Mouse (Mus musculus): ENCODE measurements around the gene Usp43.

DNA sequence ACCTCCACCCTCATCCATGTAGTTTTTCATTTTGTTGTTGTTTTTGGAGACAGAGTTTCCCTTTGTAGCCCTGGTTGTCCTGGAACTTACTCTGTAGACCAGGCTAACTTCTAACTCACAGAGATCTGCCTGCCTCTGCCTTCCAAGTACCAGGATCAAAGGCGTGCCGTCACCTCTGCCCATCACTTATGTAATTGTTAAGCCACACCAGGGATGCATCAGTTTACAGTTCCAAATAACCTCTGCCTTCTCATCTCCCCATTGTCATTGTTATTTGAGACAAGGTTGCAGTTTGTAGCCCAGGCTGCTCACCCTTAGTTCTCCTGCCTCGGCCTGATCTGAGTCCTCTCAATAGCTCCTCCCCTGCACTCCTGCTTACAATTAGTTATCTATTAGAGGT is 10.2 kb upstream of the Usp43 start:
- TF ChIP-seq TAL1 (IDR thresholded peaks at IDR 0.05; ENCODE audit: low read length) (no peak), GATA1 (IDR thresholded peaks at IDR 0.05; ENCODE audit: low read length) (no peak)

Measured in erythroblast, embryonic 14.5 days (primary cell).